ENCODE assay signal across 33 mouse cellular contexts in the genomic region with DNA sequence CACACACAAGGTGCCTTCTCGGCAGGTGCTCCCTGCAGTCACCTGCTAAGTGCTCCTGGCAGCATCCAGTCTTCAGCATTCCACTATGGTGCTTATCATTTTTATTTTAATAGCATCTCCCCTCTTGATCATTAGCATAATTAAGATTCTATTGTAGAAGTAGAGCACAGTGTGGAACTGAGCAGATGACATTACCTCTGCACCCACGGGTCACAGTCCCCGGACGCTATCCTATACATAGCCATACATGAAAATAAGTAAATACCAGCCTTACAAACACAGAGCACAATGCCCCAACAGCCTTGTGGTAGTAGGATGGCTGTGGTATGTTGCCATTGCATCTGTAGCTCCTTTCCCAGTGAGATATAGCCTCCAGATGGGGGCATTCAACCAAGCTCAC. TPM values are rescaled to one million over a fixed set of nuclear protein-coding genes. Genes with fewer than 3 reads are reported as not detected.
"Had no signal": no experiment of that assay in that cellular context is flagged by ENCODE, and none has a peak within 500 bp of the region (broad histone marks: within the 10 kb centered on the region; RNA-seq: fewer than 3 reads in every experiment).

No protein-coding gene starts in this region.

- H3K27me3 ChIP-seq: liver, embryonic 13.5 days; stomach, embryonic 15.5 days had no signal

- H3K4me2 ChIP-seq: liver, embryonic 13.5 days; midbrain, embryonic 12.5 days; stomach, embryonic 15.5 days had no signal

- H3K9ac ChIP-seq: liver, embryonic 13.5 days; midbrain, embryonic 12.5 days; stomach, embryonic 15.5 days had no signal

- H3K36me3 ChIP-seq: liver, embryonic 13.5 days; midbrain, embryonic 12.5 days; stomach, embryonic 15.5 days had no signal

- DNase-seq: kidney, adult 18-20 months; kidney, adult 9 months; kidney, postnatal 14 days; kidney, postnatal 4 days; layer of hippocampus, adult 9-11 months; liver, embryonic 13.5 days; lung, adult 2 months; lung, postnatal 14 days; lung, postnatal 4 days; right cerebral cortex, adult 18-20 months; right cerebral cortex, postnatal 14 days; right cerebral cortex, postnatal 4 days; thymus, adult 18-20 months; thymus, postnatal 36 days had no signal

- H3K9me3 ChIP-seq: liver, embryonic 13.5 days; midbrain, embryonic 12.5 days; stomach, embryonic 15.5 days had no signal

- H3K27ac ChIP-seq: liver, embryonic 13.5 days; midbrain, embryonic 12.5 days; stomach, embryonic 15.5 days had no signal

- H3K4me3 ChIP-seq: liver, embryonic 13.5 days; midbrain, embryonic 12.5 days; myocyte; stomach, embryonic 15.5 days had no signal

- H3K4me1 ChIP-seq: liver, embryonic 13.5 days; stomach, embryonic 15.5 days had no signal

RNA-seq across cellular contexts. Expression of a gene that starts 16.4 kb away (rescaled TPM):
- total RNA-seq: monocyte, adult 5-6 weeks had no signal

RNA-seq across cellular contexts. Expression of a gene that starts 52.1 kb away (rescaled TPM):
- total RNA-seq: layer of hippocampus, adult 18-20 months; layer of hippocampus, postnatal 25 days; left cerebral cortex, adult 18-20 months; left cerebral cortex, postnatal 10 days; left cerebral cortex, postnatal 36 days; liver, adult 2 months; megakaryocyte progenitor cell, adult 5-6 weeks; megakaryocyte-erythroid progenitor cell, adult 5-6 weeks; monocyte, adult 5-6 weeks had no signal
- polyA plus RNA-seq: limb, embryonic 11.5 days; limb, embryonic 14.5 days; liver, adult 2 months; liver, embryonic 13.5 days; liver, embryonic 16.5 days; lung, embryonic 16.5 days; midbrain, embryonic 12.5 days; midbrain, embryonic 16.5 days; myocyte; neural tube, embryonic 11.5 days; testis, adult 2 months had no signal
